Mouse (Mus musculus) thymus, adult 2 months (tissue): ENCODE measurements around the gene Mrps21.

Source experiments
- CTCF ChIP-seq: fragments of 200-500 bp; IDR thresholded peaks from 2 replicates; pipeline ENCODE4 v1.5.1; 2012; ENCODE audit warnings: mild to moderate bottlenecking, control low read depth, low read length, moderate library complexity, borderline replicate concordance; ENCODE audit not compliant: control insufficient read depth, poor library complexity, insufficient read depth; ENCODE audit errors: extremely low read depth
- POLR2A ChIP-seq: fragments of 200-500 bp; IDR thresholded peaks from 2 replicates; pipeline ENCODE4 v1.6.1; 2012; ENCODE audit warnings: mild to moderate bottlenecking, low read length, control low read depth, moderate library complexity; ENCODE audit not compliant: control insufficient read depth, poor library complexity, insufficient read depth; ENCODE audit errors: extremely low read depth

- TF ChIP-seq POLR2A (no peak), CTCF (no peak)
Observed at GRCm38 (mm10) chr3:95902643-95903042, 31.3 kb upstream of the Mrps21 start.
